Mouse (Mus musculus): ENCODE data around the gene Myh7.

DNA sequence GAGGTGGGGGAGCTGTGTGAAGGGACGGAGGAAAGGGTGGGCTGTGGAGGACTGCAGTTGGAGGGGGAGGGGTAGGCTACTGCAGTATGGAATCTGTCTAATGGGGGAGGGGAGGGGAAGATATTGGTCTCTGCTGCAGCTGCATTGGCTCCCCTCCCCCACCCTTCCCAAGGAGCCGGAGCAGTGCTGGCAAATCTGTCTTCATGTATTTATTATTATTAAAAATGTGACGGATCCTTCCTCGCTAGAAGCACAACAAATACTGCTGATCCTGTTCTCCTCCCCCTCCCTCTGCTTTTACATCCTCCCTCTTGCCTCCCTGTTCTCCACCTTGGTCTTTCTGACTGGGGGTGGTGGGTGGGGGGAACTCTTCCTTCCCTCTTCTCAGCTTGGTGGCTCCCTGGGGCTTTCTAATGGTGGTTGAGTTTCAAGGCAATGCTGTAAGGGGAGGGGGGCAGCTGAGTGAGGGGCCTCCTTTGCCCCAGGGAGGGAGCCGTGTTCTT is 34.0 kb upstream of the Myh7 start:
- TF ChIP-seq POLR2A (IDR thresholded peaks at IDR 0.05; ENCODE audit: borderline replicate concordance, extremely low read depth, low read depth, low read length) (no peak), CTCF (IDR thresholded peaks at IDR 0.05; ENCODE audit: insufficient read depth, low read length) (no peak)
